Mouse (Mus musculus): ENCODE results near the gene Mcu.

DNA sequence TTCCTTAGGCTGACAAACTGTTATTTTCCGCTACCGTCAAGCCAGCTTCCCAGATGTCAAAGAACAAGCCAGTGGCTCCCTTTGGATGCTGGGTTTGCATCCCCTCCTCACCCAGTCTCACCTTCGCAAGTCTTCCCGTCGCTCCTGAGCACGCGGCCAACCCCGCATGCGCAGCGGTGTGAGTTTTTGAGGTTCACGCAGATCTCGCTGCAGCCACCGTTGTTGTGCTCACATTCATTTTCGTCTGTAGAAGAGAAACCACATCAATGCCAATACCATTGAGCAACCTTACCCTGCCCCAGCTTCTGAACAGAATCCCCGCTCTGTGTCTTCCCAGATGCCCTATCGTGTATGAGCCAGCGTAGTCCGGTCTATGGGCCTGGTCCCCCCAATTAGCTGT lies 180.7 kb downstream of the Mcu start:
- TF ChIP-seq CTCF (IDR thresholded peaks at IDR 0.05; ENCODE audit: borderline replicate concordance, insufficient read depth, low read depth, low read length) (no peak), POLR2A (IDR thresholded peaks at IDR 0.05; ENCODE audit: borderline replicate concordance, insufficient read depth, low read length) (no peak)
